Mouse (Mus musculus) lung, adult 2 months (tissue): ENCODE measurements around the gene Drosha. TPM values are rescaled to one million over a fixed set of nuclear protein-coding genes. Genes with fewer than 3 reads are reported as not detected.

Experiments used
- DNase-seq: peaks from one replicate; pipeline ENCODE4 v3.0.0; 2022
- H3K4me1 ChIP-seq: fragments of 200-500 bp; 2 replicates; pipeline ENCODE4 v1.6.1; 2011; ENCODE audit warnings: low read length; ENCODE audit not compliant: control insufficient read depth, insufficient read depth
- H3K4me3 ChIP-seq: fragments of 200-500 bp; replicated peaks from 2 replicates; pipeline ENCODE3; 2011; ENCODE audit warnings: low read depth, mild to moderate bottlenecking, control low read depth, low read length; ENCODE audit errors: extremely low read depth
- CTCF ChIP-seq: fragments of 200-500 bp; IDR thresholded peaks from 2 replicates; pipeline ENCODE4 v1.5.1; 2011; ENCODE audit warnings: mild to moderate bottlenecking, low read length, control low read depth; ENCODE audit not compliant: insufficient read depth
- POLR2A ChIP-seq: fragments of 200-500 bp; IDR thresholded peaks from 2 replicates; pipeline ENCODE4 v1.6.1; 2011; ENCODE audit warnings: low read depth, mild to moderate bottlenecking, control low read depth, low read length, borderline replicate concordance; ENCODE audit errors: extremely low read depth
- WGBS: fragments of 180-500 bp; shearing (Covaris S2); methylation state at CpG from one replicate; pipeline ENCODE4 v1.1.7; 2018; 5-methylcytosine and 5-hydroxymethylcytosine counted together
- polyA plus RNA-seq: library from polyadenylated mRNA; depleted of rRNA; stranded (reverse); fragments of >200 nt; gene quantifications from 2 replicates; pipeline ENCODE4 v1.2.3, GENCODE M21; 2012

Drosha gene
- polyA plus RNA-seq, 1 experiment, result 12.4 TPM

DNA sequence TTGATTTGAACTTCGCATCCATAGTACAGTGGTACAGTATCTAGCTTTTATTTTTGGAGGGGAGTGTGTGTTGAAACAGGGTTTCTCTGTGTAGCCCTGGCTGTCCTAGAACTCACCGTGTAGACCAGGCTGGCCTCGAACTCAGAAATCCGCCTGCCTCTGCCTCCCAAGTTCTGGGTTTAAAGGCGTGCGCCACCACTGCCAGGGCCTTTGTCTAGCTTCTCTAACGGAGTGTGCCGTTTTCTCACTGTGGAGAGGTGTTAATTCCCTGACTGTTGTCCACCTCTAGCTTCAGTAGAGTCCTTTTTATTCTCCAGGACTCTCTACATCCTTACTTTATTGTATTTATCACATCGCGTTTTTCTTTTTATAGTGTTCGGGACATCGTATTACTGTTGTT is 793 bp downstream of the Drosha start:
- TF ChIP-seq CTCF (no peak), POLR2A (no peak)
- WGBS, result 53% methylated on average over 12 of the region's 12 CpGs
- Histone ChIP-seq H3K4me1 (0 out of 2 replicates have a peak, but pooled peaks cover 4% of the 10 kb centered on the region), H3K4me3 (no peak overlapping the region)
- no peak for DNase-seq

DNA sequence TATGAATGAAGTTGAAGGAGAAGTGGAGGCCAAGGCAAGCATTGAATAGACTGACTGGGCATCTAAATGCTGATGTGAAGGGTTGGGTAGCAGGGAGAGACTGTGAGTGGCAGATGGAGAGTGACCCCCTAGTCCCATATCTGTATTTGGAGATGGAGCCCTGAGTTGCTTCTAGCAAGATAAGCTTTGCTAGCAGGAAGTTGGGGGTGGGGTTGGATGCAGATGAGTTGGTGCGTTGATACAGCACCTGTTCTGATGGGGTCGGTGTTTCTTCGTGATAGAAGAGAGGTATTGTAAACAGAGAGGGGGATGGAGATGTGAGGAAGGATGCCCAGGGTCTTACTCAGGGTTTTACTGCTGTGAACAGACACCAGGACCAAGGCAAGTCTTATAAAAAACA is 5.3 kb downstream of the Drosha start:
- WGBS, result 76% methylated on average over 3 of the region's 3 CpGs

DNA sequence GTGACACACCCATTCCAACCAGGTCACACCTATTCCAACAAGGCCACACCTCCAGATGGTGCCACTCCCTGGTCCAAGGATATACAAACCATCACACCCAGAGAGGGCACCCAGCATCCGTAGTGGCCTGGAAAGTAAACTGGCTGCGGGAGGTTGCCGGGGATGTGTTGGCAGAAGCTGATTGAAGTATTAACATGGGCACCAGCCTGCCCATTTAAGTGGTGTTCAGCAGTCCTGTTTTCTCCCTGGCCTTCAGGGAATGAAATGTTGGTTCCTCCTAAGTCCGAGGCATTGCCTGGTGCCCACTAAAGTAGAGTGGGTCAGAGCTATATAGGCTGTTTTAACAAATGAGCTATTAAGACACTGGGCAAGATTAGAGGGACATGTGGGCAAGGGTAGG is 8.0 kb downstream of the Drosha start:
- no peak overlapping the region for H3K4me3 ChIP-seq
- H3K4me1 ChIP-seq, result no peaks in the 10 kb centered on the region
- DNase-seq, result no peak
- TF ChIP-seq POLR2A (no peak), CTCF (no peak)
- WGBS, result 95% methylated on average over 4 of the region's 4 CpGs

More for the DNA sequence above, 5.3 kb downstream of the Drosha start:
- H3K4me1 ChIP-seq, result 0 out of 2 replicates have a peak, but pooled peaks cover 4% of the 10 kb centered on the region
- DNase-seq, result no peak
- TF ChIP-seq CTCF (no peak), POLR2A (no peak)
- H3K4me3 ChIP-seq, result no peak overlapping the region

DNA sequence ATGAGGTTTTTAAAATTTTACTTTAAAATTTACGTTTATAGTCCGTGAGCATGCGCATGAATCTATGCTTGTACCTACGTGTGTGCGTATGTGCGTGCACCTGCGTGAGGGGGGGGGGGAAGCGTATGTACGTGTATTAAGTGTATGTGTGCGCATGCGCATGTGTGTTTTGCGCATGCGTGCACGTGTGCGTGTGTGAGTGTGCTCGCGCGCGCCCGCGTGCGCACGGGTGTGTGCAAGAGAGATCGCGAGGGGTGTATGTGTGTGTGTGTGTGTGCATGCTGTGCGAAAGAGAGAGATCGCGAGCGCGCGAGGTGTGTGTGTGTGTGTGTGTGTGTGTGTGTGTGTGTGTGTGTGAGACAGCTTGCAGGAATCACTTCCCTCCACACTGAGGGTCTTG is 8.8 kb downstream of the Drosha start:
- WGBS, result 98% methylated on average over 31 of the region's 31 CpGs
- DNase-seq, result no peak
- TF ChIP-seq POLR2A, result no peak
- TF ChIP-seq CTCF, result no peak
- Histone ChIP-seq H3K4me3 (no peak overlapping the region), H3K4me1 (no peaks in the 10 kb centered on the region)

DNA sequence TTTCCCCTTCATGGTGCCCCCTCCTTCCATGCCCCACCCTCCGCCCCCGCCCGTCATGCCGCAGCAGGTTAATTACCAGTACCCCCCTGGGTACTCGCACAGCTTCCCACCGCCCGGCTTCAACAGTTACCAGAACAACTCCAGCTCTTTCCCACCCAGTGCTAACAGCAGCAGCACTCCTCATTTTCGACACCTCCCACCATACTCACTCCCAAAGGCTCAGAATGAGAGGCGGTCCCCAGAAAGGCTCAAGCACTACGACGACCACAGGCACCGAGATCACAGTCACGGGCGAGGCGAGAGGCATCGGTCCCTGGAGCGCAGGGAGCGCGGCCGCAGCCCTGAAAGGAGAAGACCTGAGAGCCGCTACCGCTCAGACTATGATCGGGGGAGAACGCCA is 9.6 kb downstream of the Drosha start:
- no peak for TF ChIP-seq POLR2A
- TF ChIP-seq CTCF, result no peak

DNA sequence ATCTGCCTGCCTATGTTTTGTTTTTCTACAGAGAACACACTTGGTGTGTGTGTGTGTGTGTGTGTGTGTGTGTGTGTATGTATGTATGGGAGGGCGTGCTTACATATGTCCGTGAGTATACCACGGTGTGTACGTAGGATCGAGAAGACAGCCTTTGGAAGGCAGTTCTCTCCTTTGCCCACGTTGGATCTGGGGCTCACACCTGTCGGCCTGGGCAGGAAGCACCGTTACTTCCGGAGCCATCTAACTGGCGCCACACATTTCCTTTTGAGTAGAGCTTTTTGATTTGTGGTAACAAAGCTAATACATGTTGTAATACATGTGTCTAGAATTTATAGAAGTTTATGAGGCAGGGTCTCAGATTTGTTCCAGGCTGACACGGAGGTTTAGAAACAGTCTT is 16.1 kb downstream of the Drosha start:
- TF ChIP-seq POLR2A (no peak), CTCF (no peak)
- no peak overlapping the region for H3K4me3 ChIP-seq
- WGBS, result 81% methylated on average over 11 of the region's 11 CpGs
- no peaks in the 10 kb centered on the region for H3K4me1 ChIP-seq
- no peak for DNase-seq

More for the DNA sequence above, 9.6 kb downstream of the Drosha start:
- Histone ChIP-seq H3K4me3 (no peak overlapping the region), H3K4me1 (no peaks in the 10 kb centered on the region)
- WGBS, result 95% methylated on average over 24 of the region's 24 CpGs
- DNase-seq, result no peak

DNA sequence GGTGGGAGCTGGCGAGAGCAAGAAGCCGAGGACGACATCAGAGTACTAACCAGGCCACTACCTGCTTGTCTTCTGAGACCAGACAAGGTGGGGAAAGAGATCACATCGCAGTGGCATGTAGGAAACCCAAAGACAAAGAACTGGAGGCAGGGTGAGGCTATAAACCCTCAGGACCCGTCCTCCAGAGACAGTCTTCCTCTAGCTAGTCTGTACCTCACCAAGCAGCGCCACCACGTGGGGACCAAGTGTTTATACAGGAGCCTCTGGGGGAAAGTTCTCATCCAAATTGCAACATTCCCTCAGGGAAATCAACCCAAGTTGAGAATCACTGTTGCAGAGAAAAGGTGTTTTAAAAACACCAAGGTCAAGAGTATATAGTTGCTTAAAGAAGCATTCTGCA is 18.2 kb downstream of the Drosha start:
- Histone ChIP-seq H3K4me1 (no peaks in the 10 kb centered on the region), H3K4me3 (no peak overlapping the region)
- TF ChIP-seq CTCF, result no peak
- TF ChIP-seq POLR2A, result no peak
- 80% methylated on average over 7 of the region's 7 CpGs for WGBS
- no peak for DNase-seq

DNA sequence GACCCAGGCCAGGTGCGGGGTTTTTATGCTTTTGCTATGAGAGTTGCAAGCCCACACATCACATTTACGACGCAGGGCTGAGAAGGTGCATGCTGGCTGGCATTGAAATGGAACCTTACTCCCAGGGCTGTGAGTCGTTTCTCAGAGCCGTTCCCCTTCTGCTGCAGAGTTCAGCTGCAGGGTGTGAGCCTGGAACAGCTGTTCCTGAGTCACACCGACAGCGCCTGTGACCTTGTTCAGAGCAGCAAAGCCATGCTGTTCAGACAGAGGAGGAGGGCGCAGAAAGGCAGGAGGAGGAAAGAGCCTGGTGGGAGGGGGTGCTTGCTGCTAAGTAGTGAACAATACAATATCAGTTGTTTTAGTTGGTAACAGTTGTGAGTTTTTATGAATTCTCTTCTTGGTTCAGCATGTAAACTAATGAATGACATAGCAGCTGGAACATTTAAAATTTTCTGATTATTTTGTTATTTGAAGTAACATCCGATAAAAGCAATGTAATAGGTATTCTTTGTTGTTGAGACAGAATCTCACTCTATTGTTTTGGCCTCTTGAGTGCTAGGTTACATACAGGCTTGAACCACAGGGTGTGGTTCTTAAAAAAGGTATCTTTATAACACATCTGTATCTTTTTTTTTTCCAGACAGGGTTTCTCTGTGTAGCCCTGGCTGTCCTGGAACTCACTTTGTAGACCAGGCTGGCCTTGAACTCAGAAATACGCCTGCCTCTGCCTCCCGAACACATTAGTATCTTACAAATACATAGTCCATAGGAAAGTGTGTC is 23.8 kb downstream of the Drosha start:
- H3K4me1 ChIP-seq, result no peaks in the 10 kb centered on the region
- 85% methylated on average over 11 of the region's 11 CpGs for WGBS

DNA sequence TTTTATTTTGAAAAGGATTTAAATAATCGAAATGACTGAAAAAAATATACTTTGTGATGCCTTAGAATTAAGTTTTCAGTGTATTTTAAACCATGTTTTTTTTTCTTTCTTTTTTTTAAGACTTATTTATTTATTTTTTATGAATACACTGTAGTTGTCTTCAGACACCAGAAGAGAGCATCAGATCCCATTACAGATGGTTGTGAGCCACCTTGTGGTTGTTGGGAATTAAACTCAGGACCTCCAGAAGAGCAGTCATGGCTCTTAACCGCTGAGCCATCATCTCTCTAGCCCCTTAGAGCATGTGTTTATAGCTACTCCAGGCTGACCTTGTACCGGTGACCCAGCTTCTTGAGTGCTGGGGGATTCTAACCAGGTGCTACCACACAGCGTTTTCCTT is 24.8 kb downstream of the Drosha start:
- DNase-seq, result no peak
- 73% methylated on average over 4 of the region's 4 CpGs for WGBS
- TF ChIP-seq POLR2A (no peak), CTCF (no peak)
- no peak overlapping the region for H3K4me3 ChIP-seq
- no peaks in the 10 kb centered on the region for H3K4me1 ChIP-seq

More for the DNA sequence above, 23.8 kb downstream of the Drosha start:
- H3K4me3 ChIP-seq, result no peak overlapping the region
- DNase-seq, result no peak
- TF ChIP-seq POLR2A (no peak), CTCF (no peak)

DNA sequence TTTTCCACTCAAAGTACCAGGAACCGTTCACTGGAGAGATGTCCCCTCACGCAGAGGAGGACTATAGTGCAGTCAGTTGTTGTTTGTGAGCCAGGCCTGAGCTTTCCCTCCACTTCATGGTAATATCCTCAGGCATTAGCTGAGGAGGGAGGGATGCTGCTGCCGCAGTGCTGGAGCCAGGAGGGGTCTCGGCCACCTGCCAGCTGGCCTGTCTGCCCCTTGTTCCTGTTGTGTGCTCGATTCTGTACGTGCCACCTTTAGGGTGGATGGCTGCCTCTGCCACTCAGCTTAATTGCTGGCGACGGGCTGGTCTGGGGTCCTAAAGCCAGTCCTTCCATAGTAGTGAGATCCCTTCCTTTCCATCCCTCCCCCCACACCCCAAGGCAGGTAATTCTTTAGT is 28.9 kb downstream of the Drosha start:
- DNase-seq, result no peak
- no peaks in the 10 kb centered on the region for H3K4me1 ChIP-seq
- H3K4me3 ChIP-seq, result no peak overlapping the region
- WGBS, result 91% methylated on average over 8 of the region's 8 CpGs
- TF ChIP-seq POLR2A (no peak), CTCF (no peak)
